Mouse (Mus musculus) thymus, adult 2 months (tissue): ENCODE measurements around the gene Insm2. TPM values are rescaled to one million over a fixed set of nuclear protein-coding genes. Genes with fewer than 3 reads are reported as not detected.

ENCODE experiments used
- DNase-seq: peaks from one replicate; pipeline ENCODE4 v3.0.0; 2021
- H3K27ac ChIP-seq: fragments of 200-500 bp; 2 replicates; pipeline ENCODE4 v1.5.1; 2012; ENCODE audit warnings: low read length, control low read depth; ENCODE audit not compliant: control insufficient read depth, insufficient read depth
- H3K27me3 ChIP-seq: fragments of 200-500 bp; 2 replicates; pipeline ENCODE4 v1.6.1; 2012; ENCODE audit warnings: mild to moderate bottlenecking, low read length, moderate library complexity, mixed read lengths; ENCODE audit not compliant: control insufficient read depth, insufficient read depth
- H3K36me3 ChIP-seq: fragments of 200-500 bp; 2 replicates; pipeline ENCODE4 v1.6.1; 2012; ENCODE audit warnings: mild to moderate bottlenecking, low read length, moderate library complexity; ENCODE audit not compliant: control insufficient read depth, insufficient read depth
- H3K4me1 ChIP-seq: fragments of 200-500 bp; replicated peaks from 2 replicates; pipeline ENCODE4 v1.6.1; 2012; ENCODE audit warnings: low read length; ENCODE audit not compliant: control insufficient read depth, insufficient read depth
- H3K4me3 ChIP-seq: fragments of 200-500 bp; 2 replicates; pipeline ENCODE4 v1.5.1; 2012; ENCODE audit warnings: mild to moderate bottlenecking, low read length, control low read depth, moderate library complexity; ENCODE audit not compliant: control insufficient read depth, insufficient read depth
- CTCF ChIP-seq: fragments of 200-500 bp; IDR thresholded peaks from 2 replicates; pipeline ENCODE4 v1.5.1; 2012; ENCODE audit warnings: mild to moderate bottlenecking, control low read depth, low read length, moderate library complexity, borderline replicate concordance; ENCODE audit not compliant: control insufficient read depth, poor library complexity, insufficient read depth; ENCODE audit errors: extremely low read depth
- POLR2A ChIP-seq: fragments of 200-500 bp; IDR thresholded peaks from 2 replicates; pipeline ENCODE4 v1.6.1; 2012; ENCODE audit warnings: mild to moderate bottlenecking, low read length, control low read depth, moderate library complexity; ENCODE audit not compliant: control insufficient read depth, poor library complexity, insufficient read depth; ENCODE audit errors: extremely low read depth
- WGBS: fragments of 180-500 bp; shearing (Covaris S2); methylation state at CpG from one replicate; pipeline ENCODE4 v1.1.7; 2018; 5-methylcytosine and 5-hydroxymethylcytosine counted together
- polyA plus RNA-seq: library from polyadenylated mRNA; depleted of rRNA; stranded (reverse); fragments of >200 nt; gene quantifications from 2 replicates; pipeline ENCODE4 v1.2.3, GENCODE M21; 2012

Gene Insm2
- polyA plus RNA-seq, 1 experiment, result 0.03 TPM

DNA sequence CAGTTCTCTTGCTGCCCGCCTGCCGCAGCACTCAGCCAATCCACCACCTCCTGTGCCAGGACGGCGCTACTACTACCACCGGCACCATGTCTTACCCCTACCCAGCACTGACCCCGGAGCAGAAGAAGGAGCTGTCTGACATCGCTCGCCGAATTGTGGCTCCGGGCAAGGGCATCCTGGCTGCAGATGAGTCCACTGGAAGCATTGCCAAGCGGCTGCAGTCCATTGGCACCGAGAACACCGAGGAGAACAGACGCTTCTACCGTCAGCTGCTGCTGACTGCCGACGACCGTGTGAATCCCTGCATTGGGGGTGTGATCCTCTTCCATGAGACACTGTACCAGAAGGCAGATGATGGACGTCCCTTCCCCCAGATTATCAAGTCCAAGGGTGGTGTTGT, 34.0 kb upstream of the Insm2 start, which contains the start of gene Aldoart2:
Gene Aldoart2 (plus strand): TSS at position 34 of the 400 bp plus-strand sequence.
- 98% methylated on average over 19 of the region's 19 CpGs for WGBS

DNA sequence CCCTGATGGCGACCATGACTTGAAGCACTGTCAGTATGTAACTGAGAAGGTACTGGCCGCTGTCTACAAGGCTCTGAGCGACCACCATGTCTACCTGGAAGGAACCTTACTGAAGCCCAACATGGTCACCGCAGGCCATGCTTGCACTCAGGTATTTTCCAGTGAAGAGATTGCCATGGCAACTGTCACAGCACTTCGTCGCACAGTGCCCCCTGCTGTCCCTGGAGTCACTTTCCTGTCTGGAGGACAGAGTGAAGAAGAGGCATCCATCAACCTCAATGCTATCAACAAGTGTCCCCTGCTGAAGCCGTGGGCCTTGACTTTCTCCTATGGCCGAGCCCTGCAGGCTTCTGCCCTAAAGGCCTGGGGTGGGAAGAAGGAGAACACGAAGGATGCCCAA, 33.4 kb upstream of the Insm2 start:
- DNase-seq, result peak; percentile 9
- H3K27ac ChIP-seq, result no peak overlapping the region
- no peaks in the 10 kb centered on the region for H3K27me3 ChIP-seq
- no peak overlapping the region for H3K4me3 ChIP-seq
- no peaks in the 10 kb centered on the region for H3K4me1 ChIP-seq
- no peak for TF ChIP-seq POLR2A
- no peak for TF ChIP-seq CTCF
- H3K36me3 ChIP-seq, result no peaks in the 10 kb centered on the region
- 92% methylated on average over 9 of the region's 9 CpGs for WGBS

More for the DNA sequence above, 34.0 kb upstream of the Insm2 start, which contains the start of gene Aldoart2:
- no peaks in the 10 kb centered on the region for H3K27me3 ChIP-seq
- TF ChIP-seq POLR2A (no peak), CTCF (no peak)
- H3K36me3 ChIP-seq, result no peaks in the 10 kb centered on the region
- no peak within 1 kb of the TSS for H3K27ac ChIP-seq
- DNase-seq, result no peak
- H3K4me1 ChIP-seq, result no peaks in the 10 kb centered on the region
- no peak within 1 kb of the TSS for H3K4me3 ChIP-seq

DNA sequence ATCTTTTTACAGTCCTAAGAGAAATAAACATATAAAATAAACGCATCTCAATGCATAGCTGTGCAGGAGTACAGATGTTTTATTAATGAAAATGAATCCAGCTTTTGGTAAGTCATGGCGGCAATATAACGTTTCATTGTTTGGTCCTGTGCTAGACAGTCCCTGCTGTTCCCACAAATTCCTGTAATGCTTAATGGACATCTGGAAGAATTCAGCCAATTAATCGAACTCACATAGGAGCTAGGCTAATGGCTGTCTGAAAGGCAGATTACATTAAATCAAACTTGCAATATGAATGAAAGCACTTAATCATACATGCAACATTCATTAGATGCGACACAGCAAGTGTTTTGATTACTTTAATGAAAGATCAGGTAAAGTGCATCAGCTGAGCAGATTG, 32.4 kb upstream of the Insm2 start:
- H3K27ac ChIP-seq, result no peak overlapping the region
- H3K27me3 ChIP-seq, result no peaks in the 10 kb centered on the region
- TF ChIP-seq POLR2A (no peak), CTCF (no peak)
- 93% methylated on average over 5 of the region's 5 CpGs for WGBS
- H3K4me3 ChIP-seq, result no peak overlapping the region
- no peak for DNase-seq
- H3K36me3 ChIP-seq, result no peaks in the 10 kb centered on the region
- no peaks in the 10 kb centered on the region for H3K4me1 ChIP-seq

DNA sequence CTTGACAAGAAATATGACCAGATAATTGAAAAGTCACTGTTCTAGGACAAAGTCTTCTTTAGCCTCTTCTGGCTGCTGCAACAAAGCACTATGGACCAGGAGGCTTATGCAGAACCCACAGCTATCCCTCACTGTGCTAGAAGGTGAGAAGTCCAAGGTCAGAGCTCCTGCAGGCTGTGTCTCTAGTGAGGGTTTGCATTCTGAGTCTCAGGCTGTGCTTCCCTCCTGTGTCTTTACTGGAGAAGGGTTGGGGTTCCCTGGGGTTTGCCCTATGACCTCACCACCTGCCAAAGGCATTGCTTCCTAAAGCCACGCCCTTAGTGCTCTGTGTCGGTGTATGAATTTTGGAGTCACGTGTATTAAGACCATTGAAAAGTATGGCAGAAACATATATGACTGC, 30.8 kb upstream of the Insm2 start:
- Histone ChIP-seq H3K4me1 (no peaks in the 10 kb centered on the region), H3K4me3 (no peak overlapping the region), H3K27ac (no peak overlapping the region), H3K36me3 (no peaks in the 10 kb centered on the region), H3K27me3 (no peaks in the 10 kb centered on the region)
- 84% methylated on average over 3 of the region's 3 CpGs for WGBS
- TF ChIP-seq CTCF (no peak), POLR2A (no peak)
- DNase-seq, result no peak

DNA sequence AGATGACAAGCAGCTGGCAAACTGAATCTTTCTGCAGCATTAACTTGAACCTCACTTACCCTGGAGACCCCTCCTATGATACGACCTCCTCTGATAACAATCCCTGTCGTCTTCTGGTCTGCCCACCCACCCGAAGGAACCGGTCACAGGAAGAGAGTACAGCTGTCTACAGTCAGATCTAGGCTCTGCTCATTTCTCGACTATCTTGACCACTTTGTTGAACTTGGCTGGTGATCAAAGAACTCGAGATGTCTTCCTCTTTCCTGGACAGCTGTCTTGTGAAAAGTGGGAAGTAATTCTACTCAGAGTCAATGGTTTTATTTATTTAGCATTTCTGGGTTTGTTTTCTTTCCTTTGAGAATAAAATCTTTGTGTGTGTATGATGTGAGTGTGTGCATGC, 29.6 kb upstream of the Insm2 start:
- no peaks in the 10 kb centered on the region for H3K4me1 ChIP-seq
- H3K4me3 ChIP-seq, result no peak overlapping the region
- no peak for TF ChIP-seq CTCF
- TF ChIP-seq POLR2A, result no peak
- 3% methylated on average over 6 of the region's 6 CpGs for WGBS
- H3K36me3 ChIP-seq, result no peaks in the 10 kb centered on the region
- no peaks in the 10 kb centered on the region for H3K27me3 ChIP-seq
- no peak overlapping the region for H3K27ac ChIP-seq
- no peak for DNase-seq

DNA sequence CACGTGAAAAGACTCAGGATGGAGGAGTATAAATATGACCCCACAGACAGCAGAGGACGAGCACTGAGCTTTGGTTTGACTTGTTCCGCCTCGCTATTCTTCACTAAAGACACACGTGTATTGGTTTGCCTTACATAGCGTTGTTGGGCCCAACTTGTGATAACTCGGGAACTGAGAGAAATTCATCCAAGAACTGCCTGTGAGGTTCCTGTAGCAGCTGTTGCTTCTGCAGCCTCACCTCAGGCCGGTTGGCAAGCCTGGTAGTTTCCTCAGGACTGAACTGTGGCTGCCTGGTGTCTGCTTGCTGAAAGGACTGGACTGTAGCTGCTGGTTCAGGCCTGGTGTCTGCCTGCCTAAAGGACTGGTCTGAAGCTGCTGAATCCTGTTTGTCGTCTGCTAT, 28.6 kb upstream of the Insm2 start:
- no peaks in the 10 kb centered on the region for H3K27me3 ChIP-seq
- no peak for DNase-seq
- TF ChIP-seq CTCF (no peak), POLR2A (no peak)
- WGBS, result 90% methylated on average over 9 of the region's 9 CpGs
- H3K36me3 ChIP-seq, result no peaks in the 10 kb centered on the region
- no peaks in the 10 kb centered on the region for H3K4me1 ChIP-seq
- no peak overlapping the region for H3K4me3 ChIP-seq
- no peak overlapping the region for H3K27ac ChIP-seq

DNA sequence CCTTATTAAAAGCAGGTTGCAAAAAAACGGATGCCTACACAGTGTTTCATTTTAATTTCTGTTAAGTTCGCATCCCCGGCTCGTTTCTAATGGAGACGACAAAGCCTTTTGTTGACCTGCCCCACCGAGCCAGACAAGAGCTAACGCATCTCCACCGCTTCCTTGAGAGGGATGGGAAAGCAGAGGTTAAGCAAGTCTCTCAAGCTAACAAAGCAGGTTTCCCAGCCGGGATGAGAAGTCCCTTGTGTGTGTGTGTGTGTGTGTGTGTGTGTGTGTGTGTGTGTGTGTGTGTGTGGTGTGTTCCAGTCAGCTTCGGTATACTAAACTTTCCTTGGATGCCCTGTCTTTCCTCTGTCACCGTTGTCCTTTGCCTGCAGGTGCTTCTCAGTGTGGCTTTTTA, 28.0 kb upstream of the Insm2 start:
- WGBS, result 91% methylated on average over 11 of the region's 11 CpGs
- no peak overlapping the region for H3K4me3 ChIP-seq
- H3K27me3 ChIP-seq, result no peaks in the 10 kb centered on the region
- H3K27ac ChIP-seq, result no peak overlapping the region
- no peaks in the 10 kb centered on the region for H3K36me3 ChIP-seq
- no peak for DNase-seq
- TF ChIP-seq POLR2A (no peak), CTCF (no peak)
- H3K4me1 ChIP-seq, result no peaks in the 10 kb centered on the region
